Mouse (Mus musculus) heart, embryonic 11.5 days (tissue): ENCODE data around the gene Rpp14. TPM values are rescaled to one million over a fixed set of nuclear protein-coding genes. Genes with fewer than 3 reads are reported as not detected.

Experiments used
- ATAC-seq: fragments of 200-750 bp; cut with Nextera tagmentation; replicated peaks from 2 replicates; pipeline ENCODE4 v1.8.0; 2017; ENCODE audit warnings: moderate library complexity; ENCODE audit not compliant: insufficient number of reproducible peaks, low FRiP score, low TSS enrichment
- H3K27ac ChIP-seq: fragments of 300-500 bp; sonication (generic); 2 replicates; pipeline ENCODE4 v1.5.1; 2014; ENCODE audit warnings: mild to moderate bottlenecking, low read depth, low read length
- H3K27me3 ChIP-seq: fragments of 300-500 bp; sonication (generic); 2 replicates; pipeline ENCODE4 v1.6.1; 2014; ENCODE audit warnings: mild to moderate bottlenecking, low read length, mixed read lengths; ENCODE audit not compliant: control insufficient read depth, insufficient read depth
- H3K36me3 ChIP-seq: fragments of 300-500 bp; sonication (generic); 2 replicates; pipeline ENCODE4 v1.6.1; 2014; ENCODE audit warnings: mild to moderate bottlenecking, low read length, moderate library complexity, mixed read lengths; ENCODE audit not compliant: control insufficient read depth, insufficient read depth
- H3K4me1 ChIP-seq: fragments of 300-500 bp; sonication (generic); 2 replicates; pipeline ENCODE4 v1.6.1; 2014; ENCODE audit warnings: low read length; ENCODE audit not compliant: control insufficient read depth, insufficient read depth
- H3K4me2 ChIP-seq: fragments of 300-500 bp; sonication (generic); 2 replicates; pipeline ENCODE4 v1.6.1; 2014; ENCODE audit warnings: mild to moderate bottlenecking, moderate library complexity
- H3K4me3 ChIP-seq: fragments of 300-500 bp; sonication (generic); 2 replicates; pipeline ENCODE4 v1.5.1; 2014; ENCODE audit warnings: low read depth, low read length
- H3K9ac ChIP-seq: fragments of 300-500 bp; sonication (generic); 2 replicates; pipeline ENCODE4 v1.6.1; 2014; ENCODE audit warnings: mild to moderate bottlenecking, low read depth, low read length, moderate library complexity
- H3K9me3 ChIP-seq: fragments of 300-500 bp; sonication (generic); replicated peaks from 2 replicates; pipeline ENCODE4 v1.6.1; 2016; ENCODE audit warnings: low read length; ENCODE audit not compliant: control insufficient read depth
- WGBS: fragments of 180-500 bp; shearing (Covaris S2); extraction: QIAGEN DNeasy Blood & Tissue Kit; methylation state at CpG from one replicate; pipeline ENCODE4 v1.1.7; 2014; ENCODE audit not compliant: insufficient replicate concordance; 5-methylcytosine and 5-hydroxymethylcytosine counted together
- polyA plus RNA-seq: library from polyadenylated mRNA; unstranded; fragments of >200 nt; fragmentation: Nextera tagmentation; extraction: Ambion mirVana; gene quantifications from 2 replicates; pipeline ENCODE4 v1.2.1, GENCODE M21; 2014

The Rpp14 gene
- polyA plus RNA-seq, 1 experiment from 2014 or later = 43.5 TPM

DNA sequence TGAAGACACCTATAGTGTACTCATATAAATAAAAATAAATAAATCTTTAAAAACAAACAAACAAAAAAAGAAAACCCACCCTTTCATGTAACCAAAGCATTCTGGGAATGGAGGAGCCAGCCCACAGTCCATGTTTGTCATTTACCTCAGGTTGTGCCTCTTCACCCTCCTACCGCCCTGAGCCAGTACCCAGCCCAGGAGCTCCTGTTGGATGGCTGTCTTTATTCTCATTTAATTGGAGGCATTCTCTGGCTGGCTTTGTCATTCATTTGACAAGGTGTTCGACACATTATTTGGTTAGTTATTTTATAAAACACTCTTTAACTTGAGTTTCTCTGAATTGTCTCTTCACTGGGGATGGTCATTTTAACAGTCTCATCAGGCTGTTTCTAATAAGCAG, 28.3 kb upstream of the Rpp14 start:
- no peaks in the 10 kb centered on the region for H3K4me1 ChIP-seq
- H3K4me2 ChIP-seq = no peak overlapping the region
- no peak for ATAC-seq

GRCm38 (mm10) chr14:8052661-8053060, 27.5 kb upstream of the Rpp14 start:
- 89% methylated on average over 7 of the region's 7 CpGs for WGBS
- no peak for ATAC-seq

More for the DNA sequence above, 28.3 kb upstream of the Rpp14 start:
- Histone ChIP-seq H3K4me3 (no peak overlapping the region), H3K9me3 (no peaks in the 10 kb centered on the region), H3K9ac (no peak overlapping the region), H3K36me3 (no peaks in the 10 kb centered on the region), H3K27me3 (no peaks in the 10 kb centered on the region), H3K27ac (no peak overlapping the region)
- 89% methylated on average over 2 of the region's 2 CpGs for WGBS

GRCm38 (mm10) chr14:8054310-8055102, 25.7 kb upstream of the Rpp14 start:
- Histone ChIP-seq H3K4me1 (no peaks in the 10 kb centered on the region), H3K27me3 (no peaks in the 10 kb centered on the region), H3K9me3 (no peaks in the 10 kb centered on the region), H3K4me2 (no peak overlapping the region), H3K9ac (no peak overlapping the region), H3K27ac (no peak overlapping the region), H3K36me3 (no peaks in the 10 kb centered on the region), H3K4me3 (no peak overlapping the region)
- ATAC-seq = no peak
- 28% methylated on average over 16 of the region's 17 CpGs for WGBS

More at GRCm38 (mm10) chr14:8052661-8053060, 27.5 kb upstream of the Rpp14 start:
- Histone ChIP-seq H3K36me3 (no peaks in the 10 kb centered on the region), H3K4me1 (no peaks in the 10 kb centered on the region), H3K9ac (no peak overlapping the region), H3K27me3 (no peaks in the 10 kb centered on the region), H3K4me2 (no peak overlapping the region), H3K9me3 (no peaks in the 10 kb centered on the region), H3K27ac (no peak overlapping the region), H3K4me3 (no peak overlapping the region)

DNA sequence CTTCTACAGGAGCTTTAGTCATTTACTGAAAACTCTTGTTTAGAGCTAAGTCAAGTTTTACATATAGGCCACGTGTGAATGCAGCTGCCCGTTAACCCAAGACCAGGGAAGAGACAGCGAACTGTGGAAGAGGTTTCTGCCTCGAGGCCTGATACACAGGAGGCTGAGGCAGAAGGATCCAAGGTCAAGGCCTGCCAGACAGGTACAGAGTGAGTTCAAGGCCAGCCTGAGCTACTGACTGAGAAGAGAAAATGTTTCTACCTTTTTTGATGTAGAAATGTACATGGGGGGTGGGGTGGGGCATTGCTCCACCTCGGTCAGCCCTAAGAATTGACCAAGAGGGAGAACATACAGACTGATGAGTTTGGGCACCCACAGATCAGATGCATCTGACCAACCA, 24.1 kb upstream of the Rpp14 start:
- no peak overlapping the region for H3K27ac ChIP-seq
- no peaks in the 10 kb centered on the region for H3K9me3 ChIP-seq
- no peak overlapping the region for H3K4me2 ChIP-seq
- H3K27me3 ChIP-seq = no peaks in the 10 kb centered on the region
- H3K4me3 ChIP-seq = no peak overlapping the region
- ATAC-seq = no peak
- WGBS = 85% methylated on average over 5 of the region's 5 CpGs
- H3K9ac ChIP-seq = no peak overlapping the region
- H3K4me1 ChIP-seq = no peaks in the 10 kb centered on the region
- H3K36me3 ChIP-seq = no peaks in the 10 kb centered on the region

DNA sequence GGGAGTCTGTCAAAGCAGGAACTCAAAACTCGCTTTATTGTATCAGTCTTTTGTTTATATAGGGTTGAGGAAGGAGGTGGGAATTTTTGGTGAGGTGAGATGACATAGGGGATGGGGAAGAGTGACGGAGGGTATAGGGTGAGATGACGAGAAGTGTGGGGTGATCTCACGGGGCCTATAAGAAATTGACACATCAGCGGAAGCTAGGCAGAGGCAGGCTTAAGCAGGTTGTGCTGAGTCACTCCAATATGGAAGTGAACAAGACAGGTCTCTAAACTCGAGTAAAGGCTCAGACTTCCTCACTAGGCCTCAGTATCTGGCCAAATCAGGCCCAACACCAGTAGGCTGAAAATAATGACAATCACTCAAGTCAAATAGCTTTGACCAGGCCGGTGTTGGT, 20.2 kb upstream of the Rpp14 start:
- Histone ChIP-seq H3K4me2 (no peak overlapping the region), H3K9me3 (no peaks in the 10 kb centered on the region), H3K27ac (no peak overlapping the region), H3K27me3 (no peaks in the 10 kb centered on the region), H3K36me3 (no peaks in the 10 kb centered on the region), H3K9ac (no peak overlapping the region), H3K4me1 (peaks cover 5% of the 10 kb centered on the region; the same call in 1 of the 2 replicates), H3K4me3 (no peak overlapping the region)
- WGBS = 86% methylated on average over 7 of the region's 7 CpGs
- ATAC-seq = no peak

- no peak overlapping the region for H3K9ac ChIP-seq
- no peak overlapping the region for H3K4me3 ChIP-seq
- ATAC-seq = no peak
- H3K4me1 ChIP-seq = peaks cover 5% of the 10 kb centered on the region; the same call in 1 of the 2 replicates
- no peak overlapping the region for H3K4me2 ChIP-seq
- H3K27me3 ChIP-seq = no peaks in the 10 kb centered on the region
- H3K27ac ChIP-seq = no peak overlapping the region
- H3K9me3 ChIP-seq = no peaks in the 10 kb centered on the region
- no peaks in the 10 kb centered on the region for H3K36me3 ChIP-seq
- 24% methylated on average over 3 of the region's 3 CpGs for WGBS
Observed at GRCm38 (mm10) chr14:8062076-8062475, 18.1 kb upstream of the Rpp14 start.

DNA sequence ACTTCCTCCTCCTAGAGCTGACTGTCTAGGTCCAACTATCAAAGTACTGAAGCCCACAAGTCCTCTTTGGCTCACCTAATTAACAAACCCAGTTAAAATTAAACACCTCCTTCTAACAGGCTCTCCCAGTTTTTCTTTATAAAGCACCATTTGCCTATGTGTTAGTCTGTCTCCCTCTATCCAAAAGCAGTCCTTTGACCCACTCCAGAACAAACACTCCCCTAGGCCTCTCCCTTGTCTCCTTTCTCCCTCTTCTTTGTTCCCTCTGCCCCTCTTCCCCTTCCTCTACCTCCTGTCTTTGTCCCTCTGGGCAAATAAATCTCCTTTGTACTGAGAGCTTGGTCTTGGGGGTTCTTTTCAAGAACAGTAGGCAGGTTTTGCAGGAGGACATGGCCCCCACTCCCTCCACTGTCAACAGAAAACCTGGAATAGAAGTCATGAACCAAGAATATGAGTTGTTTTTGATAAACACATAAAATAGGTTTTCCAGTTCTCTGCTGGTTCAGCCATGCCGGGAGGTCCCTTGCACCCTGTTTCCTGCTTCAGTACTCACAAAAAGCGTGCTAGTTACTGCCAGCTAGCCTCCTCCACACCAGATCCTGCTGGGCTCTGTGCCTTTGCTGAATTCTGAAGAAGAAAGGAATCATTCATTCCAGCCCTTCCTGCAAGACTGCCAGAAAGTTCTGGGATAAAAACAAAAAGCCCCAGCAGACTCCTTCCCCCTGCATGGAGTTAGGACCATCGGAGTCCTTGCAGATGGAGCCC, 17.4 kb upstream of the Rpp14 start:
- Histone ChIP-seq H3K4me2 (no peak overlapping the region), H3K9ac (no peak overlapping the region), H3K4me3 (no peak overlapping the region), H3K36me3 (no peaks in the 10 kb centered on the region), H3K27me3 (no peaks in the 10 kb centered on the region), H3K4me1 (peaks cover 5% of the 10 kb centered on the region; the same call in 1 of the 2 replicates), H3K27ac (no peak overlapping the region), H3K9me3 (no peaks in the 10 kb centered on the region)
- no peak for ATAC-seq
- WGBS = 66% methylated on average over 3 of the region's 3 CpGs

DNA sequence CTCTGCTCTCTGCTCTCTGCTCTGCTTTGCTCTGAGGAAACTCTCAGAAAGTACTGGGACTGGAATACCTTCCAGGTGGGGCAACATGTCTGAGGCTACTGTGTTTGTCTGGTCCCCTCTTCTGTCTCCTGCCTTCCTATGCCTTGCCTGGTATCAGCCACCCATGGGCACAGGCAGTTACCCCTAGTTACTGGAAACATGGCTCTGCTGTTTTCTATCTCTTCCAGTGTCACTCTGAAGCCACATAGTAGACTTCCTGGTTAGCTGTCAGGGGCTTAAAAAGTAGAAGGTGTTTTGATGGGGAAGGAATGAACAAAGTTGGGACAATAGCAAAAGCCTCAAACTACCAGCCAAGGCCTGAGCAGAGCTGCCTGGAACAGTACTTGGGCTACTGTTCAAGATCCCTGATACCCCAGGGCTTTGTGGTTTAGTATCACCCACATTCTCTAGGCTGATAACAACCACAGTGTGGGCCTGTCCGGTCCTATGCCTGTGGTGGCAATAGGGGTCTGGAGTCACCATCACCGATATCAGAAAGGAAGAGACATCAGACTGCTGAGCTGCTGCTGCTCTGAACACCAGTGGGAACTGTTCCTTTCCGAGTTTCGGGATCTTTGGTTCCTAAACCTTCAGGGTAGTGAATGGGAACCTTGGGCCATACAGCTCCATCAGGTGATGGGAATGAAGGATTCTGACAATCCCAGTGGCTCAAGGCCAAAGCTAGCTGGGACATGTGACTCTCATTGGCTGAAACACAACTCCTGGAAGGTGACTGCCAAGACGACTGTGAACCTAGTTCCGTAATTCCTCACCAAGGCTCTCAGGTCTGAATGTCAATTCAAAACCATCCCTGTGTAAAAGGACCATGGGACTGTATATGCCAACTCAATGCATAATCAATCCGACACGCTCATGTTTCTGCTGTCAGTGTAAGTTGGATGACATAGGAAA, 16.1 kb upstream of the Rpp14 start:
- Histone ChIP-seq H3K4me1 (peaks cover 5% of the 10 kb centered on the region; the same call in 1 of the 2 replicates), H3K36me3 (no peaks in the 10 kb centered on the region), H3K4me2 (no peak overlapping the region), H3K27ac (no peak overlapping the region), H3K27me3 (no peaks in the 10 kb centered on the region), H3K9ac (no peak overlapping the region), H3K9me3 (no peaks in the 10 kb centered on the region), H3K4me3 (no peak overlapping the region)
- ATAC-seq = no peak
- 80% methylated on average over 8 of the region's 8 CpGs for WGBS
